ENCODE assay signal across 27 mouse cellular contexts in genomic region chr16:36636800-36637199, GRCm38 (mm10). TPM values are rescaled to one million over a fixed set of nuclear protein-coding genes. Genes with fewer than 3 reads are reported as not detected.
DNase-seq lines count a peak whose midpoint lies in the region; ATAC-seq and TF ChIP-seq lines count a peak whose summit lies in the region.
"Had no signal": no experiment of that assay in that cellular context is flagged by ENCODE, and none has a peak within 500 bp of the region (broad histone marks: within the 10 kb centered on the region; RNA-seq: fewer than 3 reads in every experiment).

No protein-coding gene starts in this region.

- DNase-seq in 416B (ENCODE audit: low read depth), result peak; percentile 13
- no peak for DNase-seq in cerebellum, adult 9-11 months
- no peak for DNase-seq in urinary bladder, adult 18-20 months (ENCODE audit: low spot score in 2 of 2)
- no peak for DNase-seq in spleen, postnatal 14 days (ENCODE audit: low spot score in 2 of 2)
- DNase-seq: adrenal gland, adult 8-10 months; adrenal gland, postnatal 14 days; adrenal gland, postnatal 36 days; B cell, adult 2 months; cerebellum, adult 11 months; cerebellum, adult 18-20 months; cerebellum, adult 8-10 months; cerebellum, postnatal 10 days; cerebellum, postnatal 25 days; forebrain, postnatal 0 days had no signal

- H3K27ac ChIP-seq in bone marrow macrophage, adult 2 months (ENCODE audit: insufficient read depth, low read depth, low read length), result peak overlapping the region; percentile 42; the same call in 1 of the 2 replicates
- H3K27ac ChIP-seq: embryonic facial prominence, embryonic 10.5 days; embryonic facial prominence, embryonic 12.5 days; forebrain, embryonic 13.5 days; forebrain, embryonic 15.5 days had no signal

- peak; percentile 69 for ATAC-seq in granulocyte monocyte progenitor cell, adult 5-6 weeks (replicated peaks; ENCODE audit: poor library complexity, severe bottlenecking)
- ATAC-seq in megakaryocyte progenitor cell, adult 5-6 weeks (replicated peaks; ENCODE audit: poor library complexity), result peak; percentile 83
- no peak for ATAC-seq in frontal cortex, adult (ENCODE audit: low TSS enrichment)
- ATAC-seq: activated CD4-positive, CD25-positive, alpha-beta regulatory T cell, adult 4 months; CD4-positive, CD25-positive, alpha-beta regulatory T cell, adult 4 months; forebrain, embryonic 13.5 days; forebrain, embryonic 15.5 days; forebrain, postnatal 0 days; Patski had no signal

- no peak for TF ChIP-seq POLR2A in bone marrow macrophage, adult 2 months (IDR thresholded peaks at IDR 0.05; ENCODE audit: borderline replicate concordance, low read depth, low read length)

- no peak for TF ChIP-seq CTCF in bone marrow macrophage, adult 2 months (IDR thresholded peaks at IDR 0.05; ENCODE audit: low read depth, low read length)

- H3K4me1 ChIP-seq in bone marrow macrophage, adult 2 months (ENCODE audit: control insufficient read depth, insufficient read depth, low read length), result peaks cover 55% of the 10 kb centered on the region
- H3K4me1 ChIP-seq: embryonic facial prominence, embryonic 10.5 days; embryonic facial prominence, embryonic 12.5 days; forebrain, embryonic 13.5 days; forebrain, embryonic 15.5 days had no signal

- no peak overlapping the region for H3K4me3 ChIP-seq in bone marrow macrophage, adult 2 months (ENCODE audit: insufficient read depth, low read length)
- H3K4me3 ChIP-seq: embryonic facial prominence, embryonic 10.5 days; embryonic facial prominence, embryonic 12.5 days; forebrain, embryonic 13.5 days; forebrain, embryonic 15.5 days had no signal

RNA-seq across cellular contexts. Expression of gene Cd86, which starts 29.1 kb away (rescaled TPM):
- 29.1 and 31.7 TPM in 2 replicates for polyA plus RNA-seq in bone marrow macrophage, adult 2 months (2012; ENCODE audit: insufficient read depth, insufficient read length, missing spikeins)
- total RNA-seq in granulocyte monocyte progenitor cell, adult 5-6 weeks (2014; fragmentation: Nextera tagmentation), result not detected in 2 replicates
- total RNA-seq in granulocyte monocyte progenitor cell, adult 5-6 weeks (2017), result 0.52 and 3.5 TPM in 2 replicates
- total RNA-seq in megakaryocyte progenitor cell, adult 5-6 weeks (2015), result 2.6 and 3.2 TPM in 2 replicates
- total RNA-seq in megakaryocyte progenitor cell, adult 5-6 weeks (2017), result 0.91 and 1.5 TPM in 2 replicates
- total RNA-seq: G1E had no signal
- polyA plus RNA-seq: G1E, Patski had no signal

RNA-seq across cellular contexts. Expression of gene Ildr1, which starts 57.0 kb away (rescaled TPM):
- not detected in 2 replicates for polyA plus RNA-seq in bone marrow macrophage, adult 2 months (2012; ENCODE audit: insufficient read depth, insufficient read length, missing spikeins)
- not detected in 2 replicates for total RNA-seq in granulocyte monocyte progenitor cell, adult 5-6 weeks (2014; fragmentation: Nextera tagmentation)
- total RNA-seq in granulocyte monocyte progenitor cell, adult 5-6 weeks (2017), result not detected in 2 replicates
- total RNA-seq in megakaryocyte progenitor cell, adult 5-6 weeks (2015), result 0.15 TPM in 1 of 2 replicates, not detected in the other
- total RNA-seq in megakaryocyte progenitor cell, adult 5-6 weeks (2017), result 0.10 TPM in 1 of 2 replicates, not detected in the other
- total RNA-seq: adrenal gland, adult 18-20 months; adrenal gland, adult 8-10 months; adrenal gland, postnatal 14 days; adrenal gland, postnatal 36 days had no signal
- polyA plus RNA-seq: forebrain, embryonic 13.5 days; G1E; Patski had no signal
